Mouse (Mus musculus) adrenal gland, adult 18-20 months (tissue): ENCODE measurements at regions not wholly inside any gene's neighbourhood (a gene's known extent, or its start where the extent isn't known, plus 50 kb on each side); places are given as distances from the start of the nearest gene placed in this dataset.

Experiments
- DNase-seq, 2 experiments: peaks; one replicate each; pipeline ENCODE4 v3.0.0; 2021 to 2022; ENCODE audit warnings: low spot score in 2 of 2

GRCm38 (mm10) chr5:27963765-27964164, 107.4 kb upstream of the Insig1 start:
- DNase-seq: no peak

DNA sequence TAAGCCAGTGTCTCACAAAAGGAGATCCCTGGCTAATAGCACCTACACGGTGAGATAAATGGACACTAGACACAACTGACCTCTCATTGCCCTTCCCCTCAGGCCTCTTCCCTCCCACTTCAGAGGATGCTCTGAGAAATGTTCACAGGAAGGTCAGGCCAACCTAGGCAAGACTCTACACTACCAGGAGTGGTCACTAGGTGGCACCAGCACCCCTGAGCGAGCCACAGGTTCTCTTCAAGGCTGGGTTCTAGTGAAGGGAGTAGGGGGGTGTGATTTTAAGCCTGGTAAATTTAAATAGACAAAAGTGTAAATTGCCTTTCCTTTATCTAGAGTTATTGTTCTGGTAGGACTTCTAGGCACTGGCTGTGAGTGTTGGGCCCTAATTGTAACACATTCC, 76.0 kb upstream of the Insig1 start:
- DNase-seq: peak; percentile 67 to 78

- DNase-seq: no peak
These were observed 73.4 kb upstream of the Insig1 start for GRCm38 (mm10) chr5:27997751-27998150.

DNA sequence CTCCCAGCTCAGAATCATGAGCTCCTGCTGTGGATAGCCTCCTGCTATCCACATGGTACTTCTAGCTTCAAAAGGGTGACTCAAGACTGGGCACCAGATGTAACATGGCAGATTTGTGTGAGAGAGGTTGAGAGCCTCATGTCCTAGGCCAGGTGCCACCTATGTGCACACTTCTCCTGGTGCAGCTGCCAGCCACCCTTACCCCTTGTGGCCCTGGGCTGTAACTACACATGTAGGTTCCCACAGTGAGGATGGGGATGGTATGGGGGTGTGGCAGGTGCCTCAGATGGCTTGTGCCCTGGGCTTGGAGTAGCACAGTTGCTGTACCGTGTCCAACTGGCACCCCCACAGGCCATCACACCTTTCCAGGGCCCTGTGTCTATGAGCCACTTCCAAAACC, 68.2 kb upstream of the Insig1 start:
- DNase-seq: no peak

DNA sequence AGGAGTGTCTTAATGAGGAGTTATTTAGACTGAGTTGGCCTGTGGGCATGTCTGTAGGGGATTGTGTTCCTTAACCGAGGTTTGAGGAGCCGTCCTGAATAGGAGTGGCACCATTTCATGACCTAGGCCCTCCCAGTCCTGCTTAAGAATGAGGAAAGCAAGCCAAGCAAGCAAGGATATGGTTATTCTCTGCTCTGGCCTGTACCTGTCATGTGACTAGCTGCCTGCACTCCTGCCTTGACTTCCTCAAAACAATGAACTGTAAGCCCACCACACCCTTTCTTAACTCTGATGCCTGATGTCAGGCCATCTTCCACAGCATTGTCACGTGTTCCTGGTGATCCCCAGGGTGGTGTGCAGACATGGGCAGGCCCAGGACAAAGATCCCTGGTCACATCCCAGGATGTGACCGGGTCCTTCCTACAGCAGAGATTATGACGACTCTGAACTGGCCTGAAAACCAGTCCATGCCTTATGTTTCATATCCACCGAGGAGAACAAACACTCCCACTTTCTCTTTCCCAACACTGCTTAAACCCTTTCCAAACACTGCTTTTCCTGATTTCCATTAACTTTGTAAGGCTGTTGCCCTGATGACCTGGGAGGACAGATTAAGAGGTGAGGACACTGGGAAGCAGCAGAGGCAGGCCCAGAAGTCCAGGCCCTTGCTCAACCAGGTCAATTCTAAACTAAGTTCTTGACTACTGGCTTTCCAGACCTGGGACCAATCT, 67.2 kb upstream of the Insig1 start:
- DNase-seq: no peak

DNA sequence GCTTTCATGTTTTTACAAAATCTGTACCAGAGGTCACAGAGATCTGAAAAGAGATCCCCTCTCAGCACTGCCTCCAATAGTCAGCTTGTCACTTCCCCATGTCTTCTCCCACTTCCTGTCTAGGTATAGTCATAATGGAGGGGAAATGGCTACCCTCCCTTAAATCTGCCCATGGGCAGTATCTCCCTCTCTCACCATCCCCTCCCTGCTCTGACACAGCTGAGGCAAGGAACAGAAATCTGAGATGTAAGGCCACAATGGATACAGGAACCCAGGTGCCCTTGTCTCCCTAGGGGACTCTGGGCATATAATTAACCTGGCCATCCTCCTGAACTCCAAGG, 66.7 kb upstream of the Insig1 start:
- no peak for DNase-seq

DNA sequence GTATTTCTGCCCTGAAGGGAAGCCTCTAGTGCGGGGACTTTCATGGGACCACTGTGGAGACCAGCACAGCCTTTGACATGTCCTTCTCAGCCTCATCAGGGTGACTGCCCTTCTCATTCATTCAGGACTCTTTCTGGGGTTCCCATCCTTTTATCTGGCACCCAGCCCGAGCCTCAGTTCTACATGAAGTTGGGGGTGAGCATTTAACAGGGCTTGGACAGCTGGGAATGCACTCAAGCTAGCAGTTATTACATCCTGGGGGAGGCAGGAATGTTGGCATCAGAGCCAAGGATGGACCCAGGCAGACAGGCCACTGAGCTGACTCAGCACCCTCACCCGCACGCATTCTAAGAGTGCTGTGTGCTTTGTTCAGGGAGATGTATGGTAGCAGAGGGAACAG, 61.8 kb upstream of the Insig1 start:
- no peak for DNase-seq

- DNase-seq: no peak
These were observed 61.3 kb upstream of the Insig1 start for GRCm38 (mm10) chr5:28009871-28010270.

GRCm38 (mm10) chr5:28010529-28010928, 60.6 kb upstream of the Insig1 start:
- no peak for DNase-seq

DNA sequence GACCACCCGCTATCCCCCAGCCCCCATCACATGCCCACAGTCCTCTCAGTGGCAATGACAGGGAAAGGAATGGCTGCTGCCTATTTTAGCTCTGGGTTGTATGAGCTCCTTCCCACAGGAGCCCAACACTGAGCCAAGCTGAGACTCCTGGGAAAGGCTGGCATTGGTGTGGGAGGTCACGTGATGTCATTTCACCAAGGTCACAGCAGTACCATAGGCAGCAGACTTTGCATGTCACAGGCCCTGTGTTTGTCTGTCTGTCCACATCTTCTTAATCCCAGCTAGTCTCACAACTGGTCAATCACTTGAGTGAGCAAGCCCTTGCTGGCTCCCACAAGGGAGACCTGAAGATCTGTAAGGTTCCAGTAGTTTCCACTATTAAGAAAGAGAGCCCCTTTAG, 58.7 kb upstream of the Insig1 start:
- DNase-seq: no peak

- no peak for DNase-seq
These were observed 57.4 kb upstream of the Insig1 start for GRCm38 (mm10) chr5:28013619-28014273.

DNA sequence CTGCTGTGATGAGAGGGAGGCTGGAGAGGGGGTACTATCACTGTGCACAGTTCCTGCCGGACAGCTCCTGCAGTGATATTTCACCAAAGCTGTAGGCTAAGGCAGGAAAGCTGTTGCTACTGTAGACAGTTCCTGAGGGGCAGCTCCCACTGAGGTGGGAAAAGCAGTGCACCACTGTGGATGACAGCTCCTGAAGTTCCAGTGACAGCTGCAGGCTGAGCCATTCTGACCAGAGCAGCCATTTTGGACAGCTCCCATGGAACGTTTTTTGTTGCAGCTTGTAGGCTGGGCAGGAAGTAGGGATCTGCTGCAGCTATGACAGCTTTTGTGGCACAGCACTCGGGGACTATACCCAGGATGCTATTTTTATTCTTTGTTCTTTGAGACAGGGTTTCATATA, 51.3 kb upstream of the Insig1 start:
- no peak for DNase-seq
